Mouse (Mus musculus) embryo, embryonic 10.5 days (tissue): ENCODE measurements around the gene Sec61g.
"Not testable (repeated sequence)": the region's sequence is repeated elsewhere in the genome, so short reads cannot be mapped to it uniquely, and the experiment has no call there.

Experiments
- DNase-seq: peaks from one replicate; pipeline ENCODE4 v3.0.0-alpha.2; 2015; ENCODE audit warnings: low spot score

The Sec61g gene

GRCm38 (mm10) chr11:16508052-16508654, at the start of gene Sec61g:
Sec61g (minus strand) TSS chr11:16508484.
- peak; percentile 97 for DNase-seq

GRCm38 (mm10) chr11:16546421-16547163, 38.3 kb upstream of the Sec61g start:
- no peak for DNase-seq

GRCm38 (mm10) chr11:16537379-16537778, 29.1 kb upstream of the Sec61g start:
- DNase-seq = no peak

- DNase-seq = no peak
Observed at GRCm38 (mm10) chr11:16534582-16535553, 26.6 kb upstream of the Sec61g start.

GRCm38 (mm10) chr11:16532877-16533276, 24.6 kb upstream of the Sec61g start:
- DNase-seq = peak; percentile 39

- DNase-seq = no peak
Observed at GRCm38 (mm10) chr11:16528909-16529308, 20.6 kb upstream of the Sec61g start.

- no peak for DNase-seq
Observed at GRCm38 (mm10) chr11:16528391-16528790, 20.1 kb upstream of the Sec61g start.

- DNase-seq = no peak
Observed at GRCm38 (mm10) chr11:16527743-16528142, 19.5 kb upstream of the Sec61g start.

- DNase-seq = no peak
Observed at GRCm38 (mm10) chr11:16526467-16526866, 18.2 kb upstream of the Sec61g start.

- no peak for DNase-seq
Observed at GRCm38 (mm10) chr11:16525724-16526123, 17.4 kb upstream of the Sec61g start.

- DNase-seq = peak; percentile 83
Observed at GRCm38 (mm10) chr11:16524917-16525640, 16.8 kb upstream of the Sec61g start.

GRCm38 (mm10) chr11:16515081-16515480, 6.8 kb upstream of the Sec61g start:
- DNase-seq = not testable (repeated sequence)

- DNase-seq = not testable (repeated sequence)
Observed at GRCm38 (mm10) chr11:16514221-16514620, 5.9 kb upstream of the Sec61g start.

GRCm38 (mm10) chr11:16507385-16508051, 766 bp downstream of the Sec61g start:
- peak; percentile 11 for DNase-seq

- no peak for DNase-seq
Observed at GRCm38 (mm10) chr11:16505999-16506398, 2.3 kb downstream of the Sec61g start.

GRCm38 (mm10) chr11:16503150-16503549, 5.1 kb downstream of the Sec61g start:
- DNase-seq = no peak

GRCm38 (mm10) chr11:16502744-16503143, 5.5 kb downstream of the Sec61g start:
- no peak for DNase-seq

GRCm38 (mm10) chr11:16498756-16499680, 9.3 kb downstream of the Sec61g start:
- DNase-seq = no peak
